Mouse (Mus musculus): ENCODE results near the gene Calr. TPM values are rescaled to one million over a fixed set of nuclear protein-coding genes. Genes with fewer than 3 reads are reported as not detected.
A peak's percentile ranks its signal among the peaks of the same experiment; 100 is the strongest.

Calr gene
- 473 and 480 TPM in 2 replicates for polyA plus RNA-seq (2015; fragmentation: Nextera tagmentation; extraction: Ambion mirVana)

- Histone ChIP-seq H3K27ac (ENCODE audit: low read length) (peak within 1 kb of the TSS; percentile 92), H3K9ac (ENCODE audit: low read depth, low read length) (peak within 1 kb of the TSS; percentile 88), H3K4me3 (ENCODE audit: low read depth, low read length) (peak within 1 kb of the TSS; percentile 98), H3K4me2 (ENCODE audit: low read depth, low read length) (peak within 1 kb of the TSS; percentile 68), H3K4me1 (ENCODE audit: control insufficient read depth, low read depth, low read length) (peaks cover 39% of the 10 kb centered on the region), H3K27me3 (ENCODE audit: control insufficient read depth, insufficient read depth, low read depth, low read length) (no peaks in the 10 kb centered on the region), H3K9me3 (replicated peaks; ENCODE audit: control insufficient read depth, low read length) (no peaks in the 10 kb centered on the region), H3K36me3 (ENCODE audit: control insufficient read depth, insufficient read depth) (peaks cover 34% of the 10 kb centered on the region)
- WGBS (ENCODE audit: insufficient replicate concordance): under 1% methylated on average over 55 of the region's 55 CpGs
- peak; percentile 99 for ATAC-seq (ENCODE audit: low read depth)
Measured at GRCm38 (mm10) chr8:84846722-84847572, at the start of gene Calr. Gene Calr (minus strand): TSS chr8:84846934.

DNA sequence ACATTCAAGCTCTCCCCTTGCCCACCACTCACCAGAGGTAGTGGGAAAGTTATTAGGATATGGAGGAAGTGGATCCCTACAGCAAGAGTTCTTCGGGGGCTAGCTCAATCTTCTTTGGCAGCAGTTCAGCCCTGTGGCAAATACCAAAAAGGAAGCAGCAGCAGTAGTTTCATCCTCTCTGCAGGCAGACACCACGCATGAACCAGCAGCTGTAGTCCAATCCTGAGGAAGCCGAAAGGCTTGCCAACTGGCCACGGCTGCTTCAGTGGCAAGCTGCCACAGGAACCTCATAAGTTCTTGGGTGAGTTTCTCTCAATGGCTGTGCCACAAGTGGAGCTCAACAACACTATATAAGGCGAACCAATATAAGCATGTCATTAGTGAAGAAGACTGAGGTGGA lies 49.2 kb upstream of the Calr start:
- Histone ChIP-seq H3K4me2 (ENCODE audit: low read depth, low read length) (no peak overlapping the region), H3K9ac (ENCODE audit: low read depth, low read length) (no peak overlapping the region), H3K36me3 (ENCODE audit: control insufficient read depth, insufficient read depth) (no peaks in the 10 kb centered on the region), H3K4me1 (ENCODE audit: control insufficient read depth, low read depth, low read length) (peaks cover 41% of the 10 kb centered on the region), H3K27ac (ENCODE audit: low read length) (no peak overlapping the region), H3K9me3 (replicated peaks; ENCODE audit: control insufficient read depth, low read length) (no peaks in the 10 kb centered on the region), H3K4me3 (ENCODE audit: low read depth, low read length) (no peak overlapping the region), H3K27me3 (ENCODE audit: control insufficient read depth, insufficient read depth, low read depth, low read length) (no peaks in the 10 kb centered on the region)
- no peak for ATAC-seq (ENCODE audit: low read depth)
- WGBS (ENCODE audit: insufficient replicate concordance): 77% methylated on average over 5 of the region's 5 CpGs

DNA sequence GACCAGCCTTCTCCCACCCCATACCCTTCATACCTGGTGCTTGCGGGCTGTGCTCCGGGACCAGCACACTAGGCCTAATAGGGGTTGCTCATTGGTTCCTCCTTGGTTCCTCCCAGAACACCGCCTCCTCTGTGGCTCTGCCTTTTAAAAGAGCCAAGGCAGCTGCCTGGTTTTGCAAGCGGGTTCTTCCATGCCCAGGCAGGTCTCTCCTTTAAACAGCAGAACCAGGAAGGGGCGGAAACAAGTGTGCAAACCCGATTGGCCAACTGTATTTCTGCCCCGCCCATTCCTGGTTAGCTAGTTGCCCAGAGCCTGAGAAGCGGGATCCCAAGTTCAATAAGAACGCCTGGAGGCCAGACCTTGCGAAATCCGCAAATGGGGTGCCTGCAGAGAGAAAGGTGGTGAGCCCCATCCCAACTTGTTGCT lies 47.0 kb upstream of the Calr start, which contains the start of gene Gcdh:
Gene Gcdh (minus strand): TSS at position 213 of the 426 bp plus-strand sequence.
- peaks cover 20% of the 10 kb centered on the region for H3K4me1 ChIP-seq (ENCODE audit: control insufficient read depth, low read depth, low read length)
- peak within 1 kb of the TSS; percentile 86 for H3K4me3 ChIP-seq (ENCODE audit: low read depth, low read length)
- H3K36me3 ChIP-seq (ENCODE audit: control insufficient read depth, insufficient read depth): no peaks in the 10 kb centered on the region; the same call in 1 of the 2 replicates
- no peaks in the 10 kb centered on the region for H3K9me3 ChIP-seq (replicated peaks; ENCODE audit: control insufficient read depth, low read length)
- H3K27ac ChIP-seq (ENCODE audit: low read length): peak within 1 kb of the TSS; percentile 74
- peak within 1 kb of the TSS; percentile 97 for H3K4me2 ChIP-seq (ENCODE audit: low read depth, low read length)
- peak; percentile 95 for ATAC-seq (ENCODE audit: low read depth)
- WGBS (ENCODE audit: insufficient replicate concordance): under 1% methylated on average over 11 of the region's 11 CpGs
- peak within 1 kb of the TSS; percentile 83 for H3K9ac ChIP-seq (ENCODE audit: low read depth, low read length)
- H3K27me3 ChIP-seq (ENCODE audit: control insufficient read depth, insufficient read depth, low read depth, low read length): no peaks in the 10 kb centered on the region

GRCm38 (mm10) chr8:84892993-84893708 lies 46.4 kb upstream of the Calr start:
- Histone ChIP-seq H3K9me3 (replicated peaks; ENCODE audit: control insufficient read depth, low read length) (no peaks in the 10 kb centered on the region), H3K4me2 (ENCODE audit: low read depth, low read length) (peak overlapping the region; percentile 97), H3K4me3 (ENCODE audit: low read depth, low read length) (peak overlapping the region; percentile 86), H3K27ac (ENCODE audit: low read length) (peak overlapping the region; percentile 74), H3K4me1 (ENCODE audit: control insufficient read depth, low read depth, low read length) (peaks cover 18% of the 10 kb centered on the region), H3K27me3 (ENCODE audit: control insufficient read depth, insufficient read depth, low read depth, low read length) (no peaks in the 10 kb centered on the region), H3K9ac (ENCODE audit: low read depth, low read length) (peak overlapping the region; percentile 83), H3K36me3 (ENCODE audit: control insufficient read depth, insufficient read depth) (peaks cover 5% of the 10 kb centered on the region)
- WGBS (ENCODE audit: insufficient replicate concordance): 13% methylated on average over 31 of the region's 31 CpGs
- ATAC-seq (ENCODE audit: low read depth): peak; percentile 35

DNA sequence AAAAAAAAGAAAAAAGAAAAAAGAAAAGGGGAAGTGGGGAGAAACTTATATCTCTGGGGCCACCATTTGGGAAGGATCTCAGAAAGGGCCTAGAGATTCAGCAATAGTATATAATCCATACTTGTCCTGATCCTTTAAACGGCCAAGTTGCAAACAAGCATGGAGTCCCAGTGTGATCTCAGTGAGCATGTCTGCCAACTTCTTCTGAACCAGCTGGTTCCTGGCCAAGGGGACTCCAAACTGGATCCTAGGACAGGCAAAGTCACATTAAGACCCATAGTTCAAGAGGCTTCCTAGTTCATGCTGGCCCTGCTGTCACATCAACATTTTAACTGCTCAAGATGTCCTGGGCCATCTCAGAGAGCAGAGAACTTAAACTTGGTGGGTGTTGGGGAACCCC lies 42.4 kb upstream of the Calr start:
- WGBS (ENCODE audit: insufficient replicate concordance): 82% methylated on average over 1 of the region's 1 CpGs
- Histone ChIP-seq H3K27me3 (ENCODE audit: control insufficient read depth, insufficient read depth, low read depth, low read length) (no peaks in the 10 kb centered on the region), H3K36me3 (ENCODE audit: control insufficient read depth, insufficient read depth) (peaks cover 25% of the 10 kb centered on the region), H3K9me3 (replicated peaks; ENCODE audit: control insufficient read depth, low read length) (no peaks in the 10 kb centered on the region), H3K4me2 (ENCODE audit: low read depth, low read length) (no peak overlapping the region), H3K27ac (ENCODE audit: low read length) (no peak overlapping the region; the same call in 1 of the 2 replicates), H3K4me3 (ENCODE audit: low read depth, low read length) (no peak overlapping the region), H3K4me1 (ENCODE audit: control insufficient read depth, low read depth, low read length) (peaks cover 16% of the 10 kb centered on the region), H3K9ac (ENCODE audit: low read depth, low read length) (no peak overlapping the region)
- no peak for ATAC-seq (ENCODE audit: low read depth)

DNA sequence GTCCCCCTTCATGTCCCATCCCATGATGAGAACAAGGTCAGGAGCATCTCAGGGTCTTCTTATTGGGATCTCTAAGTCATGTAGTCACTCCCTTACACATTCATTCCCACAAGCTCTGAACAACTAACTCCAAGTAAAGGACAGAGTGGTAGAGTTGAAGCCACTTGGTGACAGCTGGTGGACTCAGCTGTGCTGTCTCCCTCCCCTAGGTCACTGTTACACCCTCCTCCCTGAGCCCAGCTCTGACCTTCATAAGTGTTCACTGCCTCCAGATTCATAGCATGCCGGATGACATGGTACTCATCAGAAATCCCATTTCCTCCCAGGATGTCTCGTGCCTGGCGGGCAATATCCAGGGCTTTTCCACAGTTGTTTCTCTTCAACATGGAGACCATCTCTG lies 41.5 kb upstream of the Calr start:
- no peak overlapping the region for H3K4me2 ChIP-seq (ENCODE audit: low read depth, low read length)
- no peak overlapping the region for H3K4me3 ChIP-seq (ENCODE audit: low read depth, low read length)
- WGBS (ENCODE audit: insufficient replicate concordance): 86% methylated on average over 3 of the region's 3 CpGs
- no peak overlapping the region for H3K9ac ChIP-seq (ENCODE audit: low read depth, low read length)
- no peak for ATAC-seq (ENCODE audit: low read depth)
- no peaks in the 10 kb centered on the region for H3K9me3 ChIP-seq (replicated peaks; ENCODE audit: control insufficient read depth, low read length)
- no peaks in the 10 kb centered on the region for H3K27me3 ChIP-seq (ENCODE audit: control insufficient read depth, insufficient read depth, low read depth, low read length)
- H3K36me3 ChIP-seq (ENCODE audit: control insufficient read depth, insufficient read depth): peaks cover 28% of the 10 kb centered on the region
- H3K4me1 ChIP-seq (ENCODE audit: control insufficient read depth, low read depth, low read length): peaks cover 13% of the 10 kb centered on the region
- no peak overlapping the region for H3K27ac ChIP-seq (ENCODE audit: low read length)

DNA sequence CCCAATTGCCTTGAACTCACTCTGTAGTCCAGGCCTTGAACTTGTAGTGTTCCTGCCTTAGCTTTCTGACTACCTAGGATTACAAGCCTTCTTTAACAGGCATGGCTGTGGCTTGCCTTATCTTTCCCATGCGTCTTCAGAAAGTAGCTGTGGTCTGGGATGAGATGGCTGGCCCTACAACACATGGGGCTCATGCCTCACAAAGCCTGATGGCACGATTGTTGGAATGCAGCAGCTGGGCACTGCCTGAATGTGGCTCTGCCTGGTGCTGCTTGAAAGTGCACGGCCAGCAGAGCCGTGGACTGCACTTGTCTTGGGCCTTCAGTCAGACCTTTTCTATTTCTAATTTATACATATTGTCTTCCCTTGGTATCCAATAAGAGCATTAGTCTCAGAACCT lies 38.0 kb upstream of the Calr start:
- Histone ChIP-seq H3K36me3 (ENCODE audit: control insufficient read depth, insufficient read depth) (peaks cover 28% of the 10 kb centered on the region), H3K9me3 (replicated peaks; ENCODE audit: control insufficient read depth, low read length) (no peaks in the 10 kb centered on the region), H3K9ac (ENCODE audit: low read depth, low read length) (no peak overlapping the region), H3K4me1 (ENCODE audit: control insufficient read depth, low read depth, low read length) (peaks cover 6% of the 10 kb centered on the region), H3K27ac (ENCODE audit: low read length) (no peak overlapping the region), H3K4me3 (ENCODE audit: low read depth, low read length) (no peak overlapping the region), H3K27me3 (ENCODE audit: control insufficient read depth, insufficient read depth, low read depth, low read length) (no peaks in the 10 kb centered on the region), H3K4me2 (ENCODE audit: low read depth, low read length) (no peak overlapping the region)
- no peak for ATAC-seq (ENCODE audit: low read depth)
- WGBS (ENCODE audit: insufficient replicate concordance): 56% methylated on average over 4 of the region's 4 CpGs

- Histone ChIP-seq H3K27ac (ENCODE audit: low read length) (no peak overlapping the region), H3K4me3 (ENCODE audit: low read depth, low read length) (no peak overlapping the region), H3K27me3 (ENCODE audit: control insufficient read depth, insufficient read depth, low read depth, low read length) (no peaks in the 10 kb centered on the region), H3K36me3 (ENCODE audit: control insufficient read depth, insufficient read depth) (0 out of 2 replicates have a peak, but pooled peaks cover 3% of the 10 kb centered on the region), H3K4me2 (ENCODE audit: low read depth, low read length) (no peak overlapping the region), H3K4me1 (ENCODE audit: control insufficient read depth, low read depth, low read length) (peaks cover 15% of the 10 kb centered on the region), H3K9me3 (replicated peaks; ENCODE audit: control insufficient read depth, low read length) (no peaks in the 10 kb centered on the region), H3K9ac (ENCODE audit: low read depth, low read length) (no peak overlapping the region)
- ATAC-seq (ENCODE audit: low read depth): peak; percentile 74
- 58% methylated on average over 1 of the region's 1 CpGs for WGBS (ENCODE audit: insufficient replicate concordance)
Measured at GRCm38 (mm10) chr8:84878915-84879314, 32.2 kb upstream of the Calr start.
